Mouse (Mus musculus) stomach, postnatal 0 days (tissue): ENCODE measurements around the gene Serpina1b.
"Not testable (repeated sequence)": the region's sequence is repeated elsewhere in the genome, so short reads cannot be mapped to it uniquely, and the experiment has no call there.

Experiments
- CTCF ChIP-seq: IDR thresholded peaks from 2 replicates; pipeline ENCODE4 v1.5.1; 2016; ENCODE audit warnings: antibody characterized with exemption, low read depth, mild to moderate bottlenecking, moderate library complexity
- EP300 ChIP-seq: optimal IDR thresholded peaks from 2 replicates; pipeline ENCODE3; 2016; ENCODE audit warnings: antibody characterized with exemption

DNA sequence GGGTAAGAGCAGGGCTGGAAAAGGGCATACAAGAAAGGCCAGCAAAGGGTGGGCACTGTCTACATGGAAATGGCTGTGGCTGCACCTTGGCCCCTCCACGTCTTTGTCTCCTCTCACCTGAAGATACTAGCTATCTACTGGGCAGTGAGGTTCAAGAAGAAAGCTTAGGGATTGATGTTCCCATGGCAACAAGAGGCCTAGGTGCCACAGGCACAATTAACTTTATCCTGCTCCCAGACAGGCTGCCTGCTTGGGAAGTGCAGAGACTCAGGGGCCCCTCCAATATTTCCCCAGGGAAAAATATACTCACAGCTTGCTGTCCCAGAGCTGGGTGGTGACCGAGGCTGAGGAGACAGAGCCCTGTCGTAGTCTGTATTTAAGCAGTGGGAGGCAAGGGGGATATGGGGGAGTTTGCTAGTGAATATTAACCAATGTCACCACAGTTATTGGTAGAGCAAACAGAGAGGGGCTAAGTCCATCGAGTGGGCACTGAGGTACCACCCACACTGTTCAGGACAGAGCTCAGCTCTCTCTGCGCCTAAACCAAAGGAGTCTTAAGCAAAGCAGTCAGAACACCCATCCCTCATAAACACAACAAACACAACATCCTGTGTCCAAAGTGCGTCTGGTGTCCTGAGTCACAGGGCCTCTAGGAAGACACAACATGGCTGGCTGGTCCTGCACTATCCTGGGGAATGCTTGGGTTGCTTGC lies 2.4 kb downstream of the Serpina1b start:
- TF ChIP-seq CTCF, EP300: not testable (repeated sequence)
